Mouse (Mus musculus): ENCODE measurements at regions not wholly inside any gene's neighbourhood (a gene's known extent, or its start where the extent isn't known, plus 50 kb on each side); places are given as distances from the start of the nearest gene placed in this dataset.

- TF ChIP-seq CTCF (IDR thresholded peaks at IDR 0.05; ENCODE audit: borderline replicate concordance, insufficient read depth, low read length) (no peak), POLR2A (IDR thresholded peaks at IDR 0.05; ENCODE audit: low read depth, low read length) (no peak)
Observed at GRCm38 (mm10) chr6:98748618-98749017, 406.1 kb upstream of the Gm765 start.

Data from embryonic fibroblast, embryonic 13.5 days (primary cell).